Mouse (Mus musculus) liver, postnatal 0 days (tissue): Measurements from ENCODE around the gene Gm45713.

ENCODE experiments used
- CTCF ChIP-seq: sonication (generic); IDR thresholded peaks from 2 replicates; pipeline ENCODE4 v1.5.1; 2016; ENCODE audit warnings: antibody characterized with exemption, low read depth
- EP300 ChIP-seq: IDR thresholded peaks from 2 replicates; pipeline ENCODE4 v1.6.1; 2016; ENCODE audit warnings: antibody characterized with exemption, low read depth, mild to moderate bottlenecking

- TF ChIP-seq CTCF (no peak), EP300 (no peak)
Measured at GRCm38 (mm10) chr7:45134544-45135026, 1.4 kb downstream of the Gm45713 start.
